Mouse (Mus musculus) adrenal gland, adult 8-10 months (tissue): ENCODE measurements around the gene Wwc2. TPM values are rescaled to one million over a fixed set of nuclear protein-coding genes. Genes with fewer than 3 reads are reported as not detected.

Experiments
- DNase-seq: peaks from one replicate; pipeline ENCODE4 v3.0.0; 2022
- total RNA-seq, 4 experiments: library from RNA; stranded (reverse); gene quantifications; 2 replicates each; pipeline ENCODE4 v1.2.4; 2022

Wwc2 gene
- total RNA-seq, 4 experiments from 2014 or later, result 21.6 to 34.4 (median 28.8) TPM

GRCm38 (mm10) chr8:47939933-47940870 is 50.5 kb downstream of the Wwc2 start:
- no peak for DNase-seq

GRCm38 (mm10) chr8:47939217-47939616 is 51.5 kb downstream of the Wwc2 start:
- no peak for DNase-seq

- no peak for DNase-seq
Measured at GRCm38 (mm10) chr8:47936386-47936785, 54.3 kb downstream of the Wwc2 start.

- DNase-seq, result no peak
Measured at GRCm38 (mm10) chr8:47935461-47935860, 55.3 kb downstream of the Wwc2 start.

GRCm38 (mm10) chr8:47933087-47933486 is 57.6 kb downstream of the Wwc2 start:
- no peak for DNase-seq

GRCm38 (mm10) chr8:47932028-47932790 is 58.5 kb downstream of the Wwc2 start:
- no peak for DNase-seq

- DNase-seq, result no peak
Measured at GRCm38 (mm10) chr8:47931371-47931770, 59.4 kb downstream of the Wwc2 start.

- DNase-seq, result no peak
Measured at GRCm38 (mm10) chr8:47929615-47930014, 61.1 kb downstream of the Wwc2 start.

- no peak for DNase-seq
Measured at GRCm38 (mm10) chr8:47928604-47929185, 62.0 kb downstream of the Wwc2 start.

- DNase-seq, result no peak
Measured at GRCm38 (mm10) chr8:47924921-47925320, 65.8 kb downstream of the Wwc2 start.

GRCm38 (mm10) chr8:47922816-47923215 is 67.9 kb downstream of the Wwc2 start:
- DNase-seq, result no peak

- no peak for DNase-seq
Measured at GRCm38 (mm10) chr8:47922011-47922410, 68.7 kb downstream of the Wwc2 start.

- DNase-seq, result no peak
Measured at GRCm38 (mm10) chr8:47920575-47921144, 70.1 kb downstream of the Wwc2 start.

- no peak for DNase-seq
Measured at GRCm38 (mm10) chr8:47917060-47918035, 73.4 kb downstream of the Wwc2 start.

- DNase-seq, result no peak
Measured at GRCm38 (mm10) chr8:47915521-47915920, 75.2 kb downstream of the Wwc2 start.

GRCm38 (mm10) chr8:47914946-47915345 is 75.8 kb downstream of the Wwc2 start:
- DNase-seq, result no peak

- no peak for DNase-seq
Measured at GRCm38 (mm10) chr8:47914161-47914560, 76.6 kb downstream of the Wwc2 start.

GRCm38 (mm10) chr8:47913621-47914020 is 77.1 kb downstream of the Wwc2 start:
- DNase-seq, result no peak

GRCm38 (mm10) chr8:47909681-47910080 is 81.0 kb downstream of the Wwc2 start:
- no peak for DNase-seq

- no peak for DNase-seq
Measured at GRCm38 (mm10) chr8:47907056-47907455, 83.7 kb downstream of the Wwc2 start.

GRCm38 (mm10) chr8:47906142-47906541 is 84.6 kb downstream of the Wwc2 start:
- no peak for DNase-seq
